Mouse (Mus musculus): ENCODE measurements around the gene Bmp2k. TPM values are rescaled to one million over a fixed set of nuclear protein-coding genes. Genes with fewer than 3 reads are reported as not detected.
"Not testable (repeated sequence)": the region's sequence is repeated elsewhere in the genome, so short reads cannot be mapped to it uniquely, and the experiment has no call there.

The Bmp2k gene
- polyA plus RNA-seq, 1 experiment from 2014 or later, result 6.6 TPM

GRCm38 (mm10) chr5:97004178-97005030, 6.9 kb downstream of the Bmp2k start:
- H3K27me3 ChIP-seq (ENCODE audit: control insufficient read depth, insufficient read depth, low read length), result no peaks in the 10 kb centered on the region
- H3K4me3 ChIP-seq (ENCODE audit: low read length), result no peak overlapping the region
- no peaks in the 10 kb centered on the region for H3K9me3 ChIP-seq (replicated peaks; ENCODE audit: control insufficient read depth, low read length)
- WGBS, result 73% methylated on average over 23 of the region's 23 CpGs
- H3K36me3 ChIP-seq (ENCODE audit: control insufficient read depth, insufficient read depth), result no peaks in the 10 kb centered on the region
- peaks cover 6% of the 10 kb centered on the region for H3K4me1 ChIP-seq (ENCODE audit: control insufficient read depth, insufficient read depth, low read length)
- no peak overlapping the region for H3K27ac ChIP-seq (ENCODE audit: low read length)
- no peak for ATAC-seq (replicated peaks; ENCODE audit: extremely low read depth, insufficient read depth, low FRiP score)
- no peak overlapping the region for H3K4me2 ChIP-seq (ENCODE audit: low read depth, low read length)
- H3K9ac ChIP-seq (ENCODE audit: low read length), result no peak overlapping the region

GRCm38 (mm10) chr5:97005891-97006290, 8.4 kb downstream of the Bmp2k start:
- WGBS, result 95% methylated on average over 2 of the region's 2 CpGs
- Histone ChIP-seq H3K4me2 (ENCODE audit: low read depth, low read length) (no peak overlapping the region), H3K9me3 (replicated peaks; ENCODE audit: control insufficient read depth, low read length) (no peaks in the 10 kb centered on the region), H3K27me3 (ENCODE audit: control insufficient read depth, insufficient read depth, low read length) (no peaks in the 10 kb centered on the region), H3K9ac (ENCODE audit: low read length) (no peak overlapping the region), H3K27ac (ENCODE audit: low read length) (no peak overlapping the region), H3K4me3 (ENCODE audit: low read length) (no peak overlapping the region), H3K4me1 (ENCODE audit: control insufficient read depth, insufficient read depth, low read length) (peaks cover 6% of the 10 kb centered on the region; the same call in 1 of the 2 replicates), H3K36me3 (ENCODE audit: control insufficient read depth, insufficient read depth) (no peaks in the 10 kb centered on the region)
- ATAC-seq (replicated peaks; ENCODE audit: extremely low read depth, insufficient read depth, low FRiP score), result no peak

- no peak overlapping the region for H3K27ac ChIP-seq (ENCODE audit: low read length)
- no peak overlapping the region for H3K4me3 ChIP-seq (ENCODE audit: low read length)
- no peak overlapping the region for H3K4me2 ChIP-seq (ENCODE audit: low read depth, low read length)
- no peaks in the 10 kb centered on the region for H3K27me3 ChIP-seq (ENCODE audit: control insufficient read depth, insufficient read depth, low read length)
- 85% methylated on average over 3 of the region's 3 CpGs for WGBS
- no peak for ATAC-seq (replicated peaks; ENCODE audit: extremely low read depth, insufficient read depth, low FRiP score)
- no peaks in the 10 kb centered on the region for H3K36me3 ChIP-seq (ENCODE audit: control insufficient read depth, insufficient read depth)
- no peak overlapping the region for H3K9ac ChIP-seq (ENCODE audit: low read length)
- peaks cover 6% of the 10 kb centered on the region; the same call in 1 of the 2 replicates for H3K4me1 ChIP-seq (ENCODE audit: control insufficient read depth, insufficient read depth, low read length)
- no peaks in the 10 kb centered on the region for H3K9me3 ChIP-seq (replicated peaks; ENCODE audit: control insufficient read depth, low read length)
These were observed 9.4 kb downstream of the Bmp2k start for GRCm38 (mm10) chr5:97006929-97007328.

GRCm38 (mm10) chr5:97007496-97007895, 10.0 kb downstream of the Bmp2k start:
- Histone ChIP-seq H3K9ac (ENCODE audit: low read length) (no peak overlapping the region), H3K4me2 (ENCODE audit: low read depth, low read length) (no peak overlapping the region), H3K27me3 (ENCODE audit: control insufficient read depth, insufficient read depth, low read length) (no peaks in the 10 kb centered on the region), H3K9me3 (replicated peaks; ENCODE audit: control insufficient read depth, low read length) (no peaks in the 10 kb centered on the region), H3K36me3 (ENCODE audit: control insufficient read depth, insufficient read depth) (no peaks in the 10 kb centered on the region), H3K4me1 (ENCODE audit: control insufficient read depth, insufficient read depth, low read length) (0 out of 2 replicates have a peak, but pooled peaks cover 2% of the 10 kb centered on the region), H3K27ac (ENCODE audit: low read length) (no peak overlapping the region), H3K4me3 (ENCODE audit: low read length) (no peak overlapping the region)
- 77% methylated on average over 3 of the region's 3 CpGs for WGBS
- ATAC-seq (replicated peaks; ENCODE audit: extremely low read depth, insufficient read depth, low FRiP score), result no peak

- H3K36me3 ChIP-seq (ENCODE audit: control insufficient read depth, insufficient read depth); H3K4me3 ChIP-seq (ENCODE audit: low read length); H3K9me3 ChIP-seq (replicated peaks; ENCODE audit: control insufficient read depth, low read length); H3K9ac ChIP-seq (ENCODE audit: low read length); ATAC-seq (replicated peaks; ENCODE audit: extremely low read depth, insufficient read depth, low FRiP score); H3K4me2 ChIP-seq (ENCODE audit: low read depth, low read length); H3K4me1 ChIP-seq (ENCODE audit: control insufficient read depth, insufficient read depth, low read length); H3K27ac ChIP-seq (ENCODE audit: low read length); H3K27me3 ChIP-seq (ENCODE audit: control insufficient read depth, insufficient read depth, low read length): not testable (repeated sequence)
- WGBS, result 89% methylated on average over 10 of the region's 10 CpGs
These were observed 11.7 kb downstream of the Bmp2k start for GRCm38 (mm10) chr5:97009140-97009539.

- H3K27ac ChIP-seq (ENCODE audit: low read length), result no peak overlapping the region
These were observed 12.3 kb downstream of the Bmp2k start for GRCm38 (mm10) chr5:97009601-97010335.

GRCm38 (mm10) chr5:97015781-97016508, 18.5 kb downstream of the Bmp2k start:
- no peak overlapping the region for H3K4me3 ChIP-seq (ENCODE audit: low read length)
- no peak overlapping the region for H3K27ac ChIP-seq (ENCODE audit: low read length)
- H3K9me3 ChIP-seq (replicated peaks; ENCODE audit: control insufficient read depth, low read length), result no peaks in the 10 kb centered on the region
- ATAC-seq (replicated peaks; ENCODE audit: extremely low read depth, insufficient read depth, low FRiP score), result no peak
- H3K27me3 ChIP-seq (ENCODE audit: control insufficient read depth, insufficient read depth, low read length), result no peaks in the 10 kb centered on the region
- H3K4me1 ChIP-seq (ENCODE audit: control insufficient read depth, insufficient read depth, low read length), result no peaks in the 10 kb centered on the region
- H3K36me3 ChIP-seq (ENCODE audit: control insufficient read depth, insufficient read depth), result no peaks in the 10 kb centered on the region
- H3K9ac ChIP-seq (ENCODE audit: low read length), result no peak overlapping the region
- no peak overlapping the region for H3K4me2 ChIP-seq (ENCODE audit: low read depth, low read length)
- WGBS, result 86% methylated on average over 11 of the region's 11 CpGs

More at GRCm38 (mm10) chr5:97009601-97010335, 12.3 kb downstream of the Bmp2k start:
- Histone ChIP-seq H3K4me2 (ENCODE audit: low read depth, low read length) (no peak overlapping the region), H3K27me3 (ENCODE audit: control insufficient read depth, insufficient read depth, low read length) (no peaks in the 10 kb centered on the region), H3K9me3 (replicated peaks; ENCODE audit: control insufficient read depth, low read length) (no peaks in the 10 kb centered on the region), H3K9ac (ENCODE audit: low read length) (no peak overlapping the region), H3K4me3 (ENCODE audit: low read length) (no peak overlapping the region), H3K4me1 (ENCODE audit: control insufficient read depth, insufficient read depth, low read length) (no peaks in the 10 kb centered on the region), H3K36me3 (ENCODE audit: control insufficient read depth, insufficient read depth) (no peaks in the 10 kb centered on the region)
- WGBS, result 84% methylated on average over 11 of the region's 11 CpGs
- no peak for ATAC-seq (replicated peaks; ENCODE audit: extremely low read depth, insufficient read depth, low FRiP score)

- no peaks in the 10 kb centered on the region for H3K9me3 ChIP-seq (replicated peaks; ENCODE audit: control insufficient read depth, low read length)
- no peak for ATAC-seq (replicated peaks; ENCODE audit: extremely low read depth, insufficient read depth, low FRiP score)
- H3K36me3 ChIP-seq (ENCODE audit: control insufficient read depth, insufficient read depth), result no peaks in the 10 kb centered on the region
- no peak overlapping the region for H3K4me2 ChIP-seq (ENCODE audit: low read depth, low read length)
- no peak overlapping the region for H3K27ac ChIP-seq (ENCODE audit: low read length)
- no peak overlapping the region for H3K9ac ChIP-seq (ENCODE audit: low read length)
- H3K27me3 ChIP-seq (ENCODE audit: control insufficient read depth, insufficient read depth, low read length), result no peaks in the 10 kb centered on the region
- H3K4me3 ChIP-seq (ENCODE audit: low read length), result no peak overlapping the region
- H3K4me1 ChIP-seq (ENCODE audit: control insufficient read depth, insufficient read depth, low read length), result no peaks in the 10 kb centered on the region
- 71% methylated on average over 9 of the region's 9 CpGs for WGBS
These were observed 19.5 kb downstream of the Bmp2k start for GRCm38 (mm10) chr5:97016842-97017577.

Data from heart, embryonic 16.5 days (tissue).